ENCODE assay signal across 27 mouse cellular contexts in genomic region chr2:101935006-101935405, GRCm38 (mm10). TPM values are rescaled to one million over a fixed set of nuclear protein-coding genes. Genes with fewer than 3 reads are reported as not detected.
DNase-seq lines count a peak whose midpoint lies in the region; ATAC-seq and TF ChIP-seq lines count a peak whose summit lies in the region.
"Had no signal": no experiment of that assay in that cellular context is flagged by ENCODE, and none has a peak within 500 bp of the region (broad histone marks: within the 10 kb centered on the region; RNA-seq: fewer than 3 reads in every experiment).

No protein-coding gene starts in this region.

- TF ChIP-seq CTCF in kidney, adult 2 months (conservative IDR thresholded peaks at IDR 0.05; ENCODE audit: insufficient read depth, insufficient read length, low read depth, low read length), result no peak
- TF ChIP-seq CTCF in lung, embryonic 14.5 days (IDR thresholded peaks at IDR 0.05; ENCODE audit: low read depth), result no peak

- TF ChIP-seq POLR2A in kidney, adult 2 months (IDR thresholded peaks at IDR 0.05; ENCODE audit: low read depth, low read length), result no peak

- 76% methylated on average over 1 of the region's 1 CpGs for WGBS in kidney, embryonic 16.5 days
- 95% methylated on average over 1 of the region's 1 CpGs for WGBS in kidney, adult 2 months
- 58% methylated on average over 1 of the region's 1 CpGs for WGBS in lung, embryonic 14.5 days

- no peak overlapping the region for H3K9ac ChIP-seq in kidney, embryonic 16.5 days (replicated peaks; ENCODE audit: low read length)
- no peak overlapping the region for H3K9ac ChIP-seq in lung, embryonic 14.5 days
- H3K9ac ChIP-seq: embryonic facial prominence, embryonic 13.5 days; embryonic facial prominence, embryonic 15.5 days; forebrain, embryonic 12.5 days; forebrain, postnatal 0 days had no signal

- no peak overlapping the region for H3K4me3 ChIP-seq in kidney, embryonic 16.5 days (ENCODE audit: low read length)
- no peak overlapping the region for H3K4me3 ChIP-seq in kidney, adult 2 months (ENCODE audit: insufficient read depth, low read depth, low read length)
- H3K4me3 ChIP-seq in lung, embryonic 14.5 days (ENCODE audit: low read depth, low read length), result no peak overlapping the region
- H3K4me3 ChIP-seq: embryonic facial prominence, embryonic 13.5 days; embryonic facial prominence, embryonic 15.5 days; erythroblast, embryonic 14.5 days; forebrain, embryonic 10.5 days; forebrain, embryonic 12.5 days had no signal

- no peaks in the 10 kb centered on the region for H3K9me3 ChIP-seq in kidney, embryonic 16.5 days (ENCODE audit: low read length)
- H3K9me3 ChIP-seq in lung, embryonic 14.5 days (ENCODE audit: low read depth, low read length), result no peaks in the 10 kb centered on the region
- H3K9me3 ChIP-seq: embryonic facial prominence, embryonic 13.5 days; embryonic facial prominence, embryonic 15.5 days; G1E had no signal

- no peaks in the 10 kb centered on the region for H3K36me3 ChIP-seq in kidney, embryonic 16.5 days (ENCODE audit: insufficient read depth, low read length)
- no peaks in the 10 kb centered on the region for H3K36me3 ChIP-seq in kidney, adult 2 months (ENCODE audit: control insufficient read depth, insufficient read depth, low read length)
- H3K36me3 ChIP-seq in lung, embryonic 14.5 days (ENCODE audit: insufficient read depth), result no peaks in the 10 kb centered on the region
- H3K36me3 ChIP-seq: embryonic facial prominence, embryonic 13.5 days; embryonic facial prominence, embryonic 15.5 days; forebrain, embryonic 10.5 days; forebrain, embryonic 12.5 days; G1E had no signal

- peak; percentile 43 for DNase-seq in heart, adult 11 months
- no peak for DNase-seq in heart, adult 9 months (ENCODE audit: low spot score in 2 of 2)
- no peak for DNase-seq in kidney, adult 2 months
- DNase-seq in lung, embryonic 14.5 days, result peak; percentile 56
- DNase-seq in lung, postnatal 10 days, result no peak
- DNase-seq: adrenal gland, adult 2 months; adrenal gland, postnatal 10 days; adrenal gland, postnatal 25 days; B cell, adult 2 months; cerebellum, adult 11 months; cerebellum, adult 18-20 months; cerebellum, adult 8-10 months; cerebellum, adult 9-11 months; cerebellum, postnatal 14 days; cerebellum, postnatal 36 days; embryo, embryonic 11 days; forebrain, postnatal 0 days had no signal

- H3K4me1 ChIP-seq in kidney, embryonic 16.5 days (ENCODE audit: insufficient read depth, low read length), result no peaks in the 10 kb centered on the region; the same call in 1 of the 2 replicates
- H3K4me1 ChIP-seq in kidney, adult 2 months (ENCODE audit: control insufficient read depth, insufficient read depth, low read length), result no peaks in the 10 kb centered on the region; the same call in 1 of the 2 replicates
- H3K4me1 ChIP-seq in lung, embryonic 14.5 days (ENCODE audit: insufficient read depth), result no peaks in the 10 kb centered on the region
- H3K4me1 ChIP-seq: embryonic facial prominence, embryonic 15.5 days; forebrain, embryonic 10.5 days had no signal

- no peaks in the 10 kb centered on the region for H3K27me3 ChIP-seq in kidney, embryonic 16.5 days (ENCODE audit: insufficient read depth, low read length)
- H3K27me3 ChIP-seq in kidney, adult 2 months (replicated peaks; ENCODE audit: control insufficient read depth, insufficient read depth, low read length), result no peaks in the 10 kb centered on the region
- no peaks in the 10 kb centered on the region for H3K27me3 ChIP-seq in lung, embryonic 14.5 days (ENCODE audit: insufficient read depth, low read length)
- H3K27me3 ChIP-seq: CH12.LX; embryonic facial prominence, embryonic 13.5 days; embryonic facial prominence, embryonic 15.5 days; forebrain, embryonic 12.5 days had no signal

- H3K27ac ChIP-seq in kidney, embryonic 16.5 days (ENCODE audit: low read length), result no peak overlapping the region
- H3K27ac ChIP-seq in kidney, adult 2 months (ENCODE audit: insufficient read depth, low read depth, low read length), result no peak overlapping the region
- H3K27ac ChIP-seq in lung, embryonic 14.5 days (ENCODE audit: low read depth), result no peak overlapping the region
- H3K27ac ChIP-seq: embryonic facial prominence, embryonic 13.5 days; embryonic facial prominence, embryonic 15.5 days; forebrain, embryonic 10.5 days; forebrain, embryonic 12.5 days had no signal

- H3K4me2 ChIP-seq in kidney, embryonic 16.5 days (replicated peaks; ENCODE audit: low read depth, low read length), result no peak overlapping the region
- H3K4me2 ChIP-seq in lung, embryonic 14.5 days, result no peak overlapping the region
- H3K4me2 ChIP-seq: embryonic facial prominence, embryonic 13.5 days; embryonic facial prominence, embryonic 15.5 days; forebrain, embryonic 12.5 days had no signal

- ATAC-seq in kidney, embryonic 16.5 days (ENCODE audit: low FRiP score, low TSS enrichment), result peak; percentile 35; the same call in 1 of the 2 replicates
- no peak for ATAC-seq in lung, embryonic 14.5 days (ENCODE audit: insufficient read depth)
- ATAC-seq: CD4-positive, CD25-positive, alpha-beta regulatory T cell, adult 4 months; forebrain, embryonic 14.5 days; forebrain, postnatal 0 days had no signal

RNA-seq across cellular contexts. Expression of gene Commd9, which starts 49.0 kb away (rescaled TPM):
- polyA plus RNA-seq in kidney, embryonic 16.5 days (2015; fragmentation: Nextera tagmentation; extraction: Ambion mirVana), result 65.3 and 72.6 TPM in 2 replicates
- polyA plus RNA-seq in kidney, adult 2 months (2012; rRNA removed), result 115 and 130 TPM in 2 replicates
- 56.8 and 60.3 TPM in 2 replicates for polyA plus RNA-seq in lung, embryonic 14.5 days (2014; fragmentation: Nextera tagmentation; extraction: Ambion mirVana)

RNA-seq across cellular contexts. Expression of gene Prr5l, which starts 52.2 kb away (rescaled TPM):
- 70.8 and 71.6 TPM in 2 replicates for polyA plus RNA-seq in kidney, embryonic 16.5 days (2015; fragmentation: Nextera tagmentation; extraction: Ambion mirVana)
- polyA plus RNA-seq in kidney, adult 2 months (2012; rRNA removed), result 7.5 and 9.6 TPM in 2 replicates
- polyA plus RNA-seq in lung, embryonic 14.5 days (2014; fragmentation: Nextera tagmentation; extraction: Ambion mirVana), result 42.0 and 48.9 TPM in 2 replicates
- polyA plus RNA-seq: G1E had no signal

Comparison
In these comparisons a context has a peak if more than half of its experiments do, and no peak if none do; other contexts are left out.
1. DNase-seq: peak in heart, adult 11 months (single experiment) and lung, embryonic 14.5 days (single experiment); none in heart, adult 9 months (0 of 2), kidney, adult 2 months (single experiment) and lung, postnatal 10 days (single experiment).